Comparison of ENCODE assay signal across 38 mouse cellular contexts in the genomic region with DNA sequence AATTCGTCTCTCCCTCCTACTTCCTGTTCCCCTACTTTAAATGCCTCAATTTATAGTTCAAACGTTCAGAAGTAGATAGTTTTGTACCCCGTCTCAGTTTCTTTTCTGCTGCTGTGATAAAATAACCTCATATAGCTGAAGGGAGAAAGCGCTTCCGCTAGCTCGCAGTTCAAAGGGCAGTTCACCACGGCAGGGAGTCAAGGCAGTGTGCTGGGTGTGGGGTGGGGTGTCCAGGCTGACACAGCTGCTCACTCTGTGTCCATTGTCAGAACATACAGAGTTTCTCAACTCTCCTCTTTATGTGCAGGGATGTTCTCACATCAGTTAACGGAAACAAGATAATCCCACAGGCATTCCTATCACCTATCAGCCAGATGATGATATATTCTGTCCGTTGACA. TPM values are rescaled to one million over a fixed set of nuclear protein-coding genes. Genes with fewer than 3 reads are reported as not detected.
DNase-seq lines count a peak whose midpoint lies in the region; ATAC-seq and TF ChIP-seq lines count a peak whose summit lies in the region.
"Had no signal": no experiment of that assay in that cellular context is flagged by ENCODE, and none has a peak within 500 bp of the region (broad histone marks: within the 10 kb centered on the region; RNA-seq: fewer than 3 reads in every experiment).

No protein-coding gene starts in this region.

- H3K9ac ChIP-seq in liver, embryonic 11.5 days (ENCODE audit: low read depth, low read length) = no peak overlapping the region
- H3K9ac ChIP-seq in intestine, embryonic 16.5 days (ENCODE audit: low read depth, low read length) = no peak overlapping the region
- H3K9ac ChIP-seq in liver, embryonic 14.5 days (replicated peaks) = no peak overlapping the region
- H3K9ac ChIP-seq in liver, postnatal 0 days (replicated peaks) = no peak overlapping the region
- H3K9ac ChIP-seq: embryonic facial prominence, embryonic 13.5 days; forebrain, embryonic 13.5 days; hindbrain, embryonic 13.5 days had no signal

- no peaks in the 10 kb centered on the region for H3K27me3 ChIP-seq in liver, embryonic 11.5 days (replicated peaks; ENCODE audit: control insufficient read depth, insufficient read depth, low read length)
- H3K27me3 ChIP-seq in intestine, embryonic 16.5 days (replicated peaks; ENCODE audit: control insufficient read depth, insufficient read depth, low read length) = no peaks in the 10 kb centered on the region
- H3K27me3 ChIP-seq in liver, embryonic 14.5 days (ENCODE audit: control insufficient read depth, insufficient read depth, low read length) = no peaks in the 10 kb centered on the region
- no peaks in the 10 kb centered on the region for H3K27me3 ChIP-seq in liver, postnatal 0 days (ENCODE audit: insufficient read depth, low read length)
- H3K27me3 ChIP-seq: CH12.LX; forebrain, embryonic 13.5 days; hindbrain, embryonic 13.5 days; Patski had no signal

- peaks cover 15% of the 10 kb centered on the region for H3K4me1 ChIP-seq in liver, embryonic 11.5 days (replicated peaks; ENCODE audit: control insufficient read depth, insufficient read depth, low read length)
- H3K4me1 ChIP-seq in intestine, embryonic 16.5 days (ENCODE audit: control insufficient read depth, insufficient read depth, low read length) = peaks cover 9% of the 10 kb centered on the region; the same call in 1 of the 2 replicates
- H3K4me1 ChIP-seq in liver, embryonic 14.5 days (replicated peaks; ENCODE audit: control insufficient read depth in 2 of 2, insufficient read depth in 2 of 2, low read length in 1 of 2) = peaks cover 23 to 31% of the 10 kb centered on the region in 2 experiments
- peaks cover 5% of the 10 kb centered on the region; the same call in 1 of the 2 replicates for H3K4me1 ChIP-seq in liver, postnatal 0 days (ENCODE audit: insufficient read depth)
- H3K4me1 ChIP-seq: embryonic facial prominence, embryonic 13.5 days; forebrain, embryonic 10.5 days; forebrain, embryonic 13.5 days; heart, embryonic 10.5 days; hindbrain, embryonic 13.5 days had no signal

- no peak overlapping the region for H3K27ac ChIP-seq in liver, embryonic 11.5 days (ENCODE audit: low read depth, low read length)
- peak overlapping the region; percentile 37; the same call in 1 of the 2 replicates for H3K27ac ChIP-seq in intestine, embryonic 16.5 days (ENCODE audit: low read length)
- H3K27ac ChIP-seq in liver, embryonic 14.5 days = no peak overlapping the region
- no peak overlapping the region for H3K27ac ChIP-seq in liver, postnatal 0 days (ENCODE audit: low read depth)
- H3K27ac ChIP-seq: embryonic facial prominence, embryonic 10.5 days; embryonic facial prominence, embryonic 13.5 days; forebrain, embryonic 10.5 days; forebrain, embryonic 13.5 days; heart, adult 2 months; heart, embryonic 10.5 days; hindbrain, embryonic 10.5 days; hindbrain, embryonic 13.5 days had no signal

- H3K4me2 ChIP-seq in liver, embryonic 11.5 days = no peak overlapping the region
- 0 out of 2 replicates have a peak overlapping the region, but pooled peaks have one; percentile 9 for H3K4me2 ChIP-seq in intestine, embryonic 16.5 days (ENCODE audit: low read depth, low read length)
- peak overlapping the region; percentile 9; the same call in 1 of the 2 replicates for H3K4me2 ChIP-seq in liver, embryonic 14.5 days (ENCODE audit: low read depth)
- H3K4me2 ChIP-seq in liver, postnatal 0 days (ENCODE audit: low read depth, low read length) = peak overlapping the region; percentile 20; the same call in 1 of the 2 replicates
- H3K4me2 ChIP-seq: embryonic facial prominence, embryonic 13.5 days; forebrain, embryonic 13.5 days; hindbrain, embryonic 13.5 days had no signal

- no peaks in the 10 kb centered on the region for H3K9me3 ChIP-seq in liver, embryonic 11.5 days (ENCODE audit: control insufficient read depth, low read length)
- H3K9me3 ChIP-seq in intestine, embryonic 16.5 days (ENCODE audit: control insufficient read depth, low read length) = no peaks in the 10 kb centered on the region
- H3K9me3 ChIP-seq in liver, embryonic 14.5 days (ENCODE audit: control insufficient read depth, low read length) = no peaks in the 10 kb centered on the region
- no peaks in the 10 kb centered on the region for H3K9me3 ChIP-seq in liver, postnatal 0 days (ENCODE audit: low read length)
- H3K9me3 ChIP-seq: embryonic facial prominence, embryonic 10.5 days; embryonic facial prominence, embryonic 13.5 days; forebrain, embryonic 10.5 days; forebrain, embryonic 13.5 days; heart, embryonic 10.5 days; hindbrain, embryonic 10.5 days; hindbrain, embryonic 13.5 days had no signal

- TF ChIP-seq CTCF in liver, embryonic 14.5 days (IDR thresholded peaks at IDR 0.05; ENCODE audit: low read depth) = no peak
- no peak for TF ChIP-seq CTCF in liver, postnatal 0 days (IDR thresholded peaks at IDR 0.05; ENCODE audit: low read depth)

- ATAC-seq in liver, embryonic 11.5 days (replicated peaks; ENCODE audit: low FRiP score) = no peak
- ATAC-seq in intestine, embryonic 16.5 days = peak; percentile 68
- ATAC-seq in liver, embryonic 14.5 days (ENCODE audit: insufficient read depth) = no peak
- no peak for ATAC-seq in liver, postnatal 0 days
- ATAC-seq: forebrain, embryonic 13.5 days; forebrain, embryonic 16.5 days; hindbrain, embryonic 16.5 days; Patski had no signal

- peak; percentile 27 for DNase-seq in liver
- DNase-seq in liver, embryonic 11.5 days (ENCODE audit: low spot score) = no peak
- DNase-seq in liver, embryonic 14.5 days (ENCODE audit: low read depth in 3 of 3, low spot score in 3 of 3) = no peak
- no peak for DNase-seq in liver, postnatal 0 days
- no peak for DNase-seq in adrenal gland, postnatal 4 days (ENCODE audit: low spot score in 2 of 2)
- DNase-seq in lung, postnatal 10 days = no peak
- DNase-seq in urinary bladder, adult 18-20 months (ENCODE audit: low spot score in 2 of 2) = no peak
- DNase-seq: adrenal gland, postnatal 10 days; adrenal gland, postnatal 36 days; cerebellum, adult 11 months; cerebellum, adult 8-10 months; cerebellum, postnatal 10 days; cerebellum, postnatal 36 days; embryo, embryonic 11 days; gastrocnemius, postnatal 10 days; gastrocnemius, postnatal 36 days; heart, adult 2 months; heart, postnatal 36 days had no signal

- H3K4me3 ChIP-seq in liver, embryonic 11.5 days (ENCODE audit: low read depth, low read length) = no peak overlapping the region
- H3K4me3 ChIP-seq in intestine, embryonic 16.5 days (ENCODE audit: low read length) = no peak overlapping the region
- H3K4me3 ChIP-seq in liver, embryonic 14.5 days (ENCODE audit: insufficient read depth in 1 of 2, low read depth in 2 of 2, low read length in 2 of 2) = no peak overlapping the region
- H3K4me3 ChIP-seq in liver, postnatal 0 days (ENCODE audit: low read depth, low read length) = no peak overlapping the region
- H3K4me3 ChIP-seq: embryonic facial prominence, embryonic 10.5 days; embryonic facial prominence, embryonic 13.5 days; erythroblast, embryonic 14.5 days; forebrain, embryonic 10.5 days; forebrain, embryonic 13.5 days; heart, adult 2 months; heart, embryonic 10.5 days; hindbrain, embryonic 10.5 days; hindbrain, embryonic 13.5 days had no signal

- 63% methylated on average over 9 of the region's 9 CpGs for WGBS in liver, embryonic 11.5 days
- 52% methylated on average over 9 of the region's 9 CpGs for WGBS in intestine, embryonic 16.5 days
- WGBS in liver, embryonic 14.5 days (ENCODE audit: insufficient replicate concordance) = 50% methylated on average over 9 of the region's 9 CpGs
- 44% methylated on average over 9 of the region's 9 CpGs for WGBS in liver, postnatal 0 days (ENCODE audit: insufficient replicate concordance)

- TF ChIP-seq EP300 in liver, embryonic 14.5 days (IDR thresholded peaks at IDR 0.05; ENCODE audit: low read depth) = no peak; the same call in 1 of the 2 replicates
- TF ChIP-seq EP300 in liver, postnatal 0 days (IDR thresholded peaks at IDR 0.05; ENCODE audit: low read depth) = no peak

- no peaks in the 10 kb centered on the region for H3K36me3 ChIP-seq in liver, embryonic 11.5 days (ENCODE audit: control insufficient read depth, insufficient read depth, low read length)
- H3K36me3 ChIP-seq in intestine, embryonic 16.5 days (ENCODE audit: control insufficient read depth, insufficient read depth, low read length) = no peaks in the 10 kb centered on the region
- no peaks in the 10 kb centered on the region for H3K36me3 ChIP-seq in liver, embryonic 14.5 days (replicated peaks; ENCODE audit: control insufficient read depth, insufficient read depth, low read depth)
- H3K36me3 ChIP-seq in liver, postnatal 0 days (replicated peaks; ENCODE audit: insufficient read depth, low read length) = no peaks in the 10 kb centered on the region
- H3K36me3 ChIP-seq: embryonic facial prominence, embryonic 10.5 days; embryonic facial prominence, embryonic 13.5 days; forebrain, embryonic 10.5 days; G1E; heart, embryonic 10.5 days; hindbrain, embryonic 10.5 days; hindbrain, embryonic 13.5 days had no signal

RNA-seq across cellular contexts. Expression of gene Ifne, which starts 32.2 kb away (rescaled TPM):
- not detected in 2 replicates for polyA plus RNA-seq in liver, embryonic 11.5 days (2014; fragmentation: Nextera tagmentation; extraction: Ambion mirVana)
- not detected in 2 replicates for polyA plus RNA-seq in intestine, embryonic 16.5 days (2015; fragmentation: Nextera tagmentation; extraction: Ambion mirVana)
- not detected in 2 replicates for polyA plus RNA-seq in liver, embryonic 14.5 days (2012; rRNA removed)
- not detected in 2 replicates for polyA plus RNA-seq in liver, embryonic 14.5 days (2014; fragmentation: Nextera tagmentation; extraction: Ambion mirVana)
- polyA plus RNA-seq in liver, postnatal 0 days (2015; fragmentation: Nextera tagmentation; extraction: Ambion mirVana) = not detected in 2 replicates
- total RNA-seq in adrenal gland, postnatal 4 days (2021) = not detected
- total RNA-seq: adrenal gland, adult 18-20 months; adrenal gland, postnatal 10 days; adrenal gland, postnatal 36 days; CH12.LX; G1E; gastrocnemius, adult 18-20 months; gastrocnemius, postnatal 10 days; gastrocnemius, postnatal 36 days; granulocyte monocyte progenitor cell, adult 5-6 weeks; heart, adult 2 months; heart, postnatal 36 days had no signal
- polyA plus RNA-seq: cortical plate, adult 2 months; embryonic facial prominence, embryonic 10.5 days; embryonic facial prominence, embryonic 13.5 days; erythroblast, embryonic 14.5 days; forebrain, embryonic 10.5 days; forebrain, embryonic 13.5 days; forebrain, embryonic 16.5 days; G1E; heart, adult 2 months; heart, embryonic 10.5 days; heart, embryonic 14.5 days; heart, postnatal 0 days; hindbrain, embryonic 10.5 days; hindbrain, embryonic 13.5 days; hindbrain, embryonic 16.5 days had no signal
